Mouse (Mus musculus): ENCODE data around the gene Rnf166. TPM values are rescaled to one million over a fixed set of nuclear protein-coding genes. Genes with fewer than 3 reads are reported as not detected.

Rnf166 gene
- polyA plus RNA-seq, 1 experiment from 2014 or later = 17.3 TPM

DNA sequence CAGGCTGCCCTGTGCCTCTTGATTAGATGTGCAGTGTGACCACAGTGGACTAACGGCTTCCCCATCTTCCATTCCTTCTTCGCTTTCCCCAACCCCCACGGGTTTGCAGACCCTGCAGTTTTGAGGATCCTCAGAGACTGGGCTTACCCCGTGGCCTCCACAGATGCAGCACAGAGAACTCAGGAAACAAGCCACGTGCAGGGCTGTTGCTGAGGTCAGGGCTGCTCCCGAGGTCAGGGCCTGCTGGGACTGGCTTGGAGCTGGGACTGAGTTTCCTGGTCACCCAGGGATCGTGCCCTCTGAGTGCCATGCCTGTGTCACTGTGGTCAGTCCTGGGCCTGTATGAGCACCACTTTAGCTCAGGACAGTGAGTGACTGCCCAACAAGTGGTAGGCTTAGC, 10.9 kb downstream of the Rnf166 start:
- whole genome bisulfite sequencing (ENCODE audit: insufficient replicate concordance) = 24% methylated on average over 7 of the region's 7 CpGs
- Histone ChIP-seq H3K36me3 (peaks cover 38% of the 10 kb centered on the region), H3K9me3 (replicated peaks) (no peaks in the 10 kb centered on the region), H3K27me3 (replicated peaks) (peaks cover 32% of the 10 kb centered on the region), H3K4me3 (no peak overlapping the region), H3K27ac (no peak overlapping the region; the same call in 1 of the 2 replicates), H3K9ac (no peak overlapping the region), H3K4me2 (no peak overlapping the region), H3K4me1 (peaks cover 57% of the 10 kb centered on the region)
- ATAC-seq = no peak

- peaks cover 58% of the 10 kb centered on the region for H3K4me1 ChIP-seq
- H3K4me3 ChIP-seq = no peak overlapping the region
- no peak overlapping the region for H3K9ac ChIP-seq
- no peaks in the 10 kb centered on the region for H3K9me3 ChIP-seq (replicated peaks)
- no peak for ATAC-seq
- peak overlapping the region; percentile 7; the same call in 1 of the 2 replicates for H3K4me2 ChIP-seq
- peaks cover 28% of the 10 kb centered on the region for H3K36me3 ChIP-seq
- peaks cover 43% of the 10 kb centered on the region for H3K27me3 ChIP-seq (replicated peaks)
- WGBS (ENCODE audit: insufficient replicate concordance) = 18% methylated on average over 12 of the region's 12 CpGs
- peak overlapping the region; percentile 36 for H3K27ac ChIP-seq
Observed at GRCm38 (mm10) chr8:122463651-122464640, 11.9 kb downstream of the Rnf166 start.

DNA sequence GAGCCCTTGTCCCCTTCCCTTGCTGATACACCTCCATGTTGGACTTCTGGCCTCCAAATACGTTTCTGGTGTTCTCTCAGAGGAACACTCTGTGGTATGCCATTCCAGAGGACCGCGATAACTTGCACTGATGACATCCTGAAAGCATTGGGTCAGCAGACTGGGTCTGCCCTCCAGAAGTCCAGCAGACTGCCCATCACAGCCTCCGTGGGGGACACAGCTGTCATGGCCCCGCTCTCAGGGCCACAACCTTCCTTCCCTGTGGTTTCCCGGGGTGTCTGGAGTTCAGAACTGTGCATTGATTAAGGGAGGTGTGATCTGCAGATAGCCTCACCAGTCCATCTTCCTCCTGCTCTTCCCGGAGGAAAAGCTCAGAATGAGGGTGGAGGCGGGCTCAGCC, 13.4 kb downstream of the Rnf166 start:
- Histone ChIP-seq H3K4me1 (peaks cover 58% of the 10 kb centered on the region), H3K27me3 (replicated peaks) (peaks cover 57% of the 10 kb centered on the region)

GRCm38 (mm10) chr8:122461473-122462148, 14.3 kb downstream of the Rnf166 start:
- H3K4me1 ChIP-seq = peaks cover 58% of the 10 kb centered on the region
- no peak for ATAC-seq
- H3K36me3 ChIP-seq = peaks cover 5% of the 10 kb centered on the region
- H3K4me3 ChIP-seq = no peak overlapping the region
- no peak overlapping the region for H3K4me2 ChIP-seq
- no peak overlapping the region for H3K27ac ChIP-seq
- 54% methylated on average over 11 of the region's 11 CpGs for WGBS (ENCODE audit: insufficient replicate concordance)
- H3K27me3 ChIP-seq (replicated peaks) = peaks cover 66% of the 10 kb centered on the region
- no peaks in the 10 kb centered on the region for H3K9me3 ChIP-seq (replicated peaks)
- no peak overlapping the region for H3K9ac ChIP-seq

More for the DNA sequence above, 13.4 kb downstream of the Rnf166 start:
- no peaks in the 10 kb centered on the region for H3K9me3 ChIP-seq (replicated peaks)
- H3K4me3 ChIP-seq = no peak overlapping the region
- H3K4me2 ChIP-seq = no peak overlapping the region
- ATAC-seq = no peak
- H3K36me3 ChIP-seq = peaks cover 14% of the 10 kb centered on the region
- WGBS (ENCODE audit: insufficient replicate concordance) = 57% methylated on average over 8 of the region's 8 CpGs
- no peak overlapping the region for H3K9ac ChIP-seq
- H3K27ac ChIP-seq = no peak overlapping the region

DNA sequence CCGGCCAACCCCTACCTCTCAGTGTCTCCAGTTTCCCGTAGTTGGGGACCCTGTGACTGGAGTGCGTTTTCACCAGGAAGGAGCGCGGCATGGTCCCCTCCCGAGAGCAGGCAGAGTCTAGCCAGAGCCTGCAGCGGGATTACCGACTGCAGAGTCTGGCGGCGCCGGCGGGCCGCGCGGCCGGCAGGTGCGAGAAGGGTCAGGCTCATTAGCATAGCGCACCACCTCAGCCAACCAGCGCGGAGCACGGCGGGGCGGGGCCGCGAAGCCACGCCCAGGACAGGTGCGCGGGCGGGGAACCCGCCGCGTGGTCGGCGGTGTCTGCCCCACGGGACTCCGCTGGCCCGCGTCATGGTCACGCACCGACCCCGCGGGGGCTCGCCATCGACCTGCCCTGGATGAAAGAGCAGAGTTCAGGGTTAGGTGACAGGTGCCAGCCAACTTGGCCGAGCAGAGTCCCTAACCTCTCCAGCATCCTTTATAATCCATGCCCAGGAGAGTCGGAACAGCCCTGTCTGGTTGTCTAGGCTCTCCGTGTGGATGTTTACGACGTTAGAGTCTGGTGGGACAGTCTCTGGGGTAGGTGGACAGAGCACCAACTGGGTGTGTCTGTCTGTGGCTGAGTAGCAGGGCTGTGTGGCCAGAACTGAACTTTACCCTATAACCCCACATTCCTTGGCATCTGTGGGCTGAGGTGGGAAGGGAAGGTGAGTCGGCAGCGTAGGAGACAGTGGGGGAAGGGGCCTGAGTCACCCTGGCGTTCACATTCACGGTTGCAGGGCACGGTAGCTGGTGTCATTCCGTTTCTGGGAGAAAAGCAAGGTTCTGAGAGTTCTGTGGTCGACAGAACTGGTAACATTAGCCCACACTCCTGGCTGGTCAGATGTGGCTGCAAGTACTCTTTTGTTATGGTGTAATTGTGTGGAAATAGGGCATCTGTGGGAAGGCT, 15.1 kb downstream of the Rnf166 start, which contains the start of gene Snai3:
Gene Snai3, minus strand, starts transcription at position 210 of the 949 bp plus-strand sequence.
- Histone ChIP-seq H3K9me3 (replicated peaks) (no peaks in the 10 kb centered on the region), H3K4me1 (peaks cover 53% of the 10 kb centered on the region), H3K4me3 (peak within 1 kb of the TSS; percentile 39), H3K4me2 (peak within 1 kb of the TSS; percentile 66), H3K9ac (peak within 1 kb of the TSS; percentile 12), H3K36me3 (0 out of 2 replicates have a peak, but pooled peaks cover 3% of the 10 kb centered on the region), H3K27ac (no peak within 1 kb of the TSS), H3K27me3 (replicated peaks) (peaks cover 74% of the 10 kb centered on the region)
- WGBS (ENCODE audit: insufficient replicate concordance) = 5% methylated on average over 53 of the region's 56 CpGs
- ATAC-seq = peak; percentile 68

DNA sequence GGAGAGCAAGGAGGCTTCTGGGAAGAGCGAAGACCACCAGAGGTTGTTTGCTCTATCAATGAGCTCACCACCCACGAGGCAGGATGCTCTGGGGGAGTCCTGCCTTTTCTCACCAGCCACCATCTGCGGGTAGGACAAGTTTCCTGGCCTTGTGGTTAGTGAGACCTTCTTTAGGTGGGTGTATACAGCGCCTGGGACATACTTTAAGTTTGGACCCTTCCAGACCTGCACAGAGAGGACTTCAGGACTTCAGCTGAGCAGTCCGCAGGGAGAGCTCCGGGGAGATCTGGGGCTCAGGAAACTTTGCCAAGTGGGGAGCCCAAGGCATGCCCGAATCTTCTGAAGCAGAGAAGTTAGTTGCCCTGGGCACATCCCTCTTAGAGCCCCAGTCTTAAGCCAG, 15.9 kb downstream of the Rnf166 start:
- Histone ChIP-seq H3K27me3 (replicated peaks) (peaks cover 82% of the 10 kb centered on the region), H3K36me3 (no peaks in the 10 kb centered on the region), H3K4me1 (peaks cover 51% of the 10 kb centered on the region), H3K9me3 (replicated peaks) (no peaks in the 10 kb centered on the region), H3K4me2 (peak overlapping the region; percentile 66), H3K27ac (no peak overlapping the region), H3K4me3 (peak overlapping the region; percentile 39; the same call in 1 of the 2 replicates), H3K9ac (peak overlapping the region; percentile 12; the same call in 1 of the 2 replicates)
- WGBS (ENCODE audit: insufficient replicate concordance) = 18% methylated on average over 7 of the region's 7 CpGs
- no peak for ATAC-seq

DNA sequence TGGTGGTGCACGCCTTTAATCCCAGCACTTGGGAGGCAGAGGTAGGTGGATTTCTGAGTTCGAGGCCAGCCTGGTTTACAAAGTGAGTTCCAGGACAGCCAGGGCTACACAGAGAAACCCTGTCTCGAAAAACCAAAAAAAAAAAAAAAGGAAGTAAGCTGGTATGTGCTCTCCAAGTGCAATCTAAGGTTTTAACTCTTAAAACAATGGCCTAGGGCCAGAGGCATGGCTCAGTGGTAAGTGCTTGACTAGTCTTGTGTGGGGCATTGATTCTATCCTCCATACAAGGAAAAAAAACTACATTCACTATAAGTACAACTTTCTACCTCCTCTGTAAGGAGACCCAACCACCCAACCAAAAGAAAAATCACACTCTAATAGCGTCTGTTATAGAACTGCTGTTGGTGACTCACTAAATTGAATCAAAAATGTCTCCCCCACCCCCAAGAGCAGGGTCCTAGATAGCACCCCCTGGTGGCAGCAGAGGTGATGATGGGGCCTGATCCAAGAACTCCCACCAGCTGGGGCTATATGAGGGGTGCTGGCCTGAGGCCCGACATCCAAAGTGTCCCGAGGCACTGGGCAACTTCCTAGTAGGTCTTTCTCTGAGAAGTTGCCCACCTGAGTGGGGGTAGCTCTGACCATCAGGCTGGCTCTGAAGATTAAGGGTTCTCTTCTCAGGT, 16.5 kb downstream of the Rnf166 start:
- Histone ChIP-seq H3K4me1 (peaks cover 48% of the 10 kb centered on the region), H3K9ac (no peak overlapping the region), H3K36me3 (no peaks in the 10 kb centered on the region), H3K4me2 (no peak overlapping the region), H3K4me3 (no peak overlapping the region), H3K27me3 (replicated peaks) (peaks cover 86% of the 10 kb centered on the region), H3K9me3 (replicated peaks) (no peaks in the 10 kb centered on the region), H3K27ac (no peak overlapping the region)
- ATAC-seq = no peak
- 48% methylated on average over 6 of the region's 6 CpGs for WGBS (ENCODE audit: insufficient replicate concordance)

- Histone ChIP-seq H3K27me3 (replicated peaks) (peaks cover 81% of the 10 kb centered on the region), H3K27ac (no peak overlapping the region), H3K36me3 (no peaks in the 10 kb centered on the region), H3K4me1 (peaks cover 29% of the 10 kb centered on the region), H3K9ac (no peak overlapping the region), H3K9me3 (replicated peaks) (no peaks in the 10 kb centered on the region), H3K4me3 (no peak overlapping the region), H3K4me2 (no peak overlapping the region)
- 69% methylated on average over 11 of the region's 11 CpGs for WGBS (ENCODE audit: insufficient replicate concordance)
- no peak for ATAC-seq
Observed at GRCm38 (mm10) chr8:122457171-122457570, 18.7 kb downstream of the Rnf166 start.

GRCm38 (mm10) chr8:122454409-122454808, 21.5 kb downstream of the Rnf166 start:
- no peaks in the 10 kb centered on the region for H3K9me3 ChIP-seq (replicated peaks)
- no peak overlapping the region for H3K27ac ChIP-seq
- H3K9ac ChIP-seq = no peak overlapping the region
- 74% methylated on average over 6 of the region's 6 CpGs for WGBS (ENCODE audit: insufficient replicate concordance)
- H3K36me3 ChIP-seq = no peaks in the 10 kb centered on the region
- peaks cover 66% of the 10 kb centered on the region for H3K27me3 ChIP-seq (replicated peaks)
- ATAC-seq = no peak
- H3K4me1 ChIP-seq = peaks cover 10% of the 10 kb centered on the region; the same call in 1 of the 2 replicates
- H3K4me2 ChIP-seq = no peak overlapping the region
- no peak overlapping the region for H3K4me3 ChIP-seq

DNA sequence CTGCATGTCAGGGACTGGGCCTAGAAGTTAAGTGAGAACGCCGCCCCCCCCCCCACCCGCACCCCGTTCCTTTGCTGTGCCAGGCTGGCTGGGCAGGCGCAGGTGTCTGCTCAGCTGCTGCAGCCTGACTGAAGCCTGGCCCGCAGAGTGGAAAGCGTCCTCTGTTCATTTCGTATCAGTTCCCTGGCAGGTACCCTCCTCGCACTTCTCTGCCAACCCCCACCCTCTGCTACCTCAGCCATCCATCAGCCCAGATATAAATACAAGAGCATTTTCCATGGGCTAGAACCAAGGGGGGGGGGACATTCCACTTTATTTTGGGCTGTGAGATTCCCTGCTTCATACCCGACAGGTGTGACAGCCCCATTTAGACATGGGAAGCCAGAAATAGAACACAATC, 23.7 kb downstream of the Rnf166 start:
- ATAC-seq = no peak
- Histone ChIP-seq H3K27me3 (replicated peaks) (peaks cover 61% of the 10 kb centered on the region), H3K27ac (no peak overlapping the region), H3K4me2 (no peak overlapping the region), H3K4me1 (0 out of 2 replicates have a peak, but pooled peaks cover 8% of the 10 kb centered on the region), H3K9ac (no peak overlapping the region), H3K4me3 (no peak overlapping the region), H3K9me3 (replicated peaks) (no peaks in the 10 kb centered on the region), H3K36me3 (no peaks in the 10 kb centered on the region)
- WGBS (ENCODE audit: insufficient replicate concordance) = 78% methylated on average over 10 of the region's 10 CpGs
